Mouse (Mus musculus) bone marrow macrophage, adult 2 months (primary cell): ENCODE data around the gene Trmo. TPM values are rescaled to one million over a fixed set of nuclear protein-coding genes. Genes with fewer than 3 reads are reported as not detected.
A peak's percentile ranks its signal among the peaks of the same experiment; 100 is the strongest.

Experiments used
- H3K27ac ChIP-seq: 2 replicates; pipeline ENCODE4 v1.5.1; 2012; ENCODE audit warnings: low read depth, low read length; ENCODE audit not compliant: insufficient read depth
- H3K4me1 ChIP-seq: 2 replicates; pipeline ENCODE4 v1.6.1; 2012; ENCODE audit warnings: low read length; ENCODE audit not compliant: control insufficient read depth, insufficient read depth
- H3K4me3 ChIP-seq: 2 replicates; pipeline ENCODE4 v1.5.1; 2012; ENCODE audit warnings: mild to moderate bottlenecking, low read length, moderate library complexity; ENCODE audit not compliant: insufficient read depth
- CTCF ChIP-seq: IDR thresholded peaks from 2 replicates; pipeline ENCODE4 v1.5.1; 2012; ENCODE audit warnings: low read depth, mild to moderate bottlenecking, low read length, moderate library complexity
- POLR2A ChIP-seq: IDR thresholded peaks from 2 replicates; pipeline ENCODE4 v1.6.1; 2012; ENCODE audit warnings: mild to moderate bottlenecking, low read depth, low read length, borderline replicate concordance
- polyA plus RNA-seq: library from polyadenylated mRNA; stranded (reverse); fragments of >200 nt; gene quantifications from 2 replicates; pipeline ENCODE4 v1.2.4, GENCODE M21; 2012; ENCODE audit not compliant: missing spikeins, insufficient read depth, insufficient read length

The Trmo gene
- polyA plus RNA-seq, 1 experiment = 4.2 TPM

- no peak overlapping the region for H3K27ac ChIP-seq
- no peak overlapping the region for H3K4me3 ChIP-seq
- TF ChIP-seq POLR2A (no peak), CTCF (no peak)
- no peaks in the 10 kb centered on the region for H3K4me1 ChIP-seq
These were observed 40.3 kb downstream of the Trmo start for GRCm38 (mm10) chr4:46348897-46349296.

GRCm38 (mm10) chr4:46347580-46348515 is 41.4 kb downstream of the Trmo start:
- H3K4me3 ChIP-seq = no peak overlapping the region
- H3K4me1 ChIP-seq = no peaks in the 10 kb centered on the region
- H3K27ac ChIP-seq = no peak overlapping the region
- TF ChIP-seq CTCF (no peak), POLR2A (no peak)

- Histone ChIP-seq H3K27ac (no peak overlapping the region), H3K4me1 (no peaks in the 10 kb centered on the region), H3K4me3 (no peak overlapping the region)
- TF ChIP-seq POLR2A (no peak), CTCF (no peak)
These were observed 42.1 kb downstream of the Trmo start for GRCm38 (mm10) chr4:46347141-46347540.

DNA sequence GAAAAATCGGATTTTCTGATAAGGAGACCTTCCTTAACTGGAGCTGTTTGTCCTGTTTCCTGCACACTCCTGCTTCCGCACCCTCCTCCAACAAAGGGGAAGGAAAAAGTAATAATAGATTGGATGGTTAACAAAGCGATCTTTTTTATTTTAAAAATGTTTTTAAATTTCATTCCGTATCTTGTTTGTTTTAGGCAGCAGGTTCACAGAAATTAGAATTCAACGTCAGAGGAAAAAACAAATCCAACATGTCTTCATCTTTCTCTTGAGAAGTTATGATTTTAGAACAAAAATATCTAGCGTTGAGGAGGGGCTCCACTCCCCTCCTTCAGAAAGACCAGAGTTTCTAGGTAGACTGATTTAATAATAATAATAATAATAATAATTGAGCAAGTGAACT is 43.0 kb downstream of the Trmo start:
- no peak overlapping the region for H3K27ac ChIP-seq
- no peaks in the 10 kb centered on the region for H3K4me1 ChIP-seq
- no peak for TF ChIP-seq POLR2A
- no peak overlapping the region for H3K4me3 ChIP-seq

DNA sequence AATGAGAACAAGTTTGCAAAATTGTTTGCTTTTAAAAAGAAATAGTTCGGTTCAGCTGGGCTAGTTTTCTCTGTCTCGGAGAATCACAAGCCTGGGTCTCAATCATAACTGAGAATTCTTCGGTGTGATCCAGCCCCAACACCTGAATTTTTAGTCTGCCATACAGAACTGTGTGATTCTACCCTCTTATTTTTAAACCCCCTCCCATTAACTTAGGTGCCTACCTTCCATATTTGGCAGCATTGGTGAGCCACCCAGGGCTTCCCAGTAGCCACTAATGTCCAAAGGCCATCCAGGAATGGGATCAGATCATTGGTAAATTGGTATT is 43.5 kb downstream of the Trmo start:
- TF ChIP-seq POLR2A (no peak), CTCF (no peak)
- no peaks in the 10 kb centered on the region for H3K4me1 ChIP-seq
- no peak overlapping the region for H3K27ac ChIP-seq
- no peak overlapping the region for H3K4me3 ChIP-seq

- Histone ChIP-seq H3K4me3 (peak overlapping the region; percentile 36; the same call in 1 of the 2 replicates), H3K27ac (no peak overlapping the region), H3K4me1 (no peaks in the 10 kb centered on the region)
- TF ChIP-seq POLR2A (no peak), CTCF (no peak)
These were observed 44.0 kb downstream of the Trmo start for GRCm38 (mm10) chr4:46345056-46345772.

- Histone ChIP-seq H3K4me3 (peak overlapping the region; percentile 36), H3K4me1 (no peaks in the 10 kb centered on the region), H3K27ac (no peak overlapping the region)
- no peak for TF ChIP-seq CTCF
- no peak for TF ChIP-seq POLR2A
These were observed 44.9 kb downstream of the Trmo start for GRCm38 (mm10) chr4:46344288-46344687.

GRCm38 (mm10) chr4:46343596-46344260 is 45.5 kb downstream of the Trmo start, which contains the start of gene Foxe1:
TSS of gene Foxe1 (plus strand) at chr4:46343609.
- Histone ChIP-seq H3K27ac (no peak within 1 kb of the TSS), H3K4me1 (no peaks in the 10 kb centered on the region), H3K4me3 (peak within 1 kb of the TSS; percentile 36)
- TF ChIP-seq POLR2A (no peak), CTCF (no peak)

GRCm38 (mm10) chr4:46342711-46343286 is 46.4 kb downstream of the Trmo start:
- Histone ChIP-seq H3K27ac (no peak overlapping the region), H3K4me3 (no peak overlapping the region), H3K4me1 (no peaks in the 10 kb centered on the region)
- TF ChIP-seq POLR2A (no peak), CTCF (no peak)
